Mouse (Mus musculus) frontal cortex, postnatal 10 days (tissue): ENCODE measurements at regions not wholly inside any gene's neighbourhood (a gene's known extent, or its start where the extent isn't known, plus 50 kb on each side); places are given as distances from the start of the nearest gene placed in this dataset.

Experiments used
- DNase-seq, 2 experiments: peaks; one replicate each; pipeline ENCODE4 v3.0.0; 2022; ENCODE audit warnings: low spot score in 2 of 2, mixed read lengths in 1 of 2

DNA sequence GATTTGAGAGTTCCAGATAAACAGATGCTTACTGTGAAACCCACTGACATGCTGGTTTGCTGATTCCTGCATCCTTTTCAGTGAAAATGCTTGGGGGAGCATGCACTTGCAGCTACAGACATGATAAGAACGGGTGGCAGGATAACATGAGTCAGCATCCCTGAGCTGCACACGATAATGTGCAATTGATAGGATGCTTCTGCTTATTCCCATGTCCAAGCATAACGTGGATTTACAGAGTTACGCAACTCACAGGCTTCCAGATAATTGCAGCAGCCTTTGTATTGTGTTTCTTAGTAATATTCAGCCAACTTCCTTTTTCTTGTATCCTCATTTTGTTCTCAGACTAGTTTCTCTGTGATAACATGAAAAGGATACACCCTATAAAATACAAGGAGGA is 245.7 kb downstream of the Flrt2 start:
- no peak for DNase-seq

- no peak for DNase-seq
These were observed 248.5 kb downstream of the Flrt2 start for GRCm38 (mm10) chr12:95940465-95941012.

DNA sequence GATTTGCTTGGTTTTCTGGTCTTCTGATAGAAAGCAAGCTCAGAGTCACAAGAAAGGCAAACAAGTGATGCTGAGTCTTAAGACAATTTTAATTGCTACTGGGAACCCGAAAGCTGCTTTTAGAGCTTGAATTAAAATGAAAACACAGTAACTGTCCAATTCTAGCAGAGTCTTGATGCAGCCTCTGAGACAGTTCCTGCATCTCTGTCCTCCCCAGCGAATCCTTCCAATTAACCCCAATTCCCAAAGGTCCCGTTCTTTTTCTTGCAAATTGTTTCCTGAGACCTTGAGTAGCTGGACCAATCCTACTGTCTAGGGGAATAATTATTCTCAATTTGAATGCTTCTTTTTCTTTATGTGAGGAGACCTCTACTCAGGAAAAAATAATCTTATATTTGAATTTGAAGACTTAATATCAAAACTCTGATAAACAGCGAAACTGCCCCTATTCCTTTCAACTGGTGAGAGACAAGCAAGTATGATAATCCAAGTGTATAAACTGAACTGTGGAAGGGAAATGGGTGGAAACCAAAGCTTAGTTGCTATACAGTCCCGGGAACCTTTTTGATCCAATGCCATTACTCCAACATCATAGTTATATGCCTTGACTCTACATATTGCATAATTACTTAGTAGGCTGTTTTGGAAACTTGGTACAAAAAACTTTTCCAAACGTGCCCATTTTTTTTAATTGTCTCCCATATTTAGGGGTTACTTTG is 267.9 kb downstream of the Flrt2 start:
- no peak for DNase-seq

- DNase-seq: no peak
These were observed 268.5 kb downstream of the Flrt2 start for GRCm38 (mm10) chr12:95960505-95960871.

- DNase-seq: no peak
These were observed 270.8 kb downstream of the Flrt2 start for GRCm38 (mm10) chr12:95962817-95963216.

DNA sequence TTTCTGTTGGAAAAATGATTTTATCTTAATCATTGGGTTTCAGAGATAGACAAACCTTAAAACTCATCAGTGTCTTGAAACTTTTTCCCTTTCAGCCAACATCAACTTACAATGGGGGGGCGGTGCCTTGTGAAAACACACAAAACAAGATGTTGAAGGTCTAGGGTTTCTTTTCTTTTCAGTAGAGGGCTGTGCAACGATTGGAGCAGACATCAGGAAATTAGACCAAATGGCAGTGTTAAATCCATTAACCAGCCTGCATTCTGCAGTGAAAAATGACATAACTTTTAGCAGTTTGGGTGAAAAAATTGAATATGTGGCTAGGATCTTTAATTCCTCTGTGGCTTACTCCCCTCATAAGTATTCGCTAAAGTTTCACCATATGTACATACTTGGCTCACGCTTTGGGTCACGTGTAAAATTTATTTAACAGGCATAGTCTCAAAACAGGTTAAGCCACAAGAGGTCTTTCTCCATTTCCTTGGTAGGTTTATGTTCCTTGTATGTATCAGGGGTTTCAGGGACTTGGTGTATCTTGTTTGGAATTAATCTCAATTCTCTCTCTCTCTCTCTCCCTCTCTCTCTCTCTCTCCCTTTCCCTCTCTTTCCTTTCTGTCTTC is 296.8 kb downstream of the Flrt2 start:
- no peak for DNase-seq

DNA sequence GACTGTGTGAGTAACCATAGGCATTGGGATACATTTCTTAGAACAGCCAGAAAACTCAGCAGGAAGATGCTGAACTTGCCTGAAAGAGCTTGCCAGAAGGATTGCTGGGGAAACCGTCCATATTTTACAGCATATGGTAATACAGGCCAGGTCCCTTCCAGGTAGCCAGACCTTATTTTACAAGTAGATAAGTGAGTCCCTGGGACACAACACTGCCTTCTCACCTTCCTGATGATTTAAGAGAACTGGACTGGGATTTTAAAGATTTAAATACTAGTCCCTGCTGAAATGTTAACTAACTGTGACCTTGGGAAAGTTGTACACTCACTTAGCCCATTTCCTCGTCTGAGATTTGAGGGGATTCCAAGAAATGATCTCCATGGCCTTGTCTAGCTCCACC is 302.9 kb downstream of the Flrt2 start:
- DNase-seq: no peak

DNA sequence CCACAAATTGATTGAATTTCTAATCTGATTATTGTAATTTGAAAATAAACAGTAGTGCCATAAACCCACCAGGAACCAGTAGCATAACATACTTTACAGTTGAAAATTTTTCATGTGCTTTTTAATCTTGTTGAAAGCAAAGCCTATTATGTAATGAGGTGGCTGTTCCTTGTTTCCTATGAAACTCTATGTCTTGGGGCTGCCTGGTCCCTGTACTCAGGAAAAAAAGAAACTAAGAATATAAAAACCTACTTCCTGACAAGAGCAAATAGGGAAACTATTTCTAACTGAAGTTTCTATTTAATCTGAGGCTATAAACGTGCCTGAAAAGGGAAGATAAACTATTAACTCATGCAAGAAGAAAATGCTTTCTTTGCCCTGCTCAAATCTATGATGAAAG is 338.2 kb downstream of the Flrt2 start:
- no peak for DNase-seq

DNA sequence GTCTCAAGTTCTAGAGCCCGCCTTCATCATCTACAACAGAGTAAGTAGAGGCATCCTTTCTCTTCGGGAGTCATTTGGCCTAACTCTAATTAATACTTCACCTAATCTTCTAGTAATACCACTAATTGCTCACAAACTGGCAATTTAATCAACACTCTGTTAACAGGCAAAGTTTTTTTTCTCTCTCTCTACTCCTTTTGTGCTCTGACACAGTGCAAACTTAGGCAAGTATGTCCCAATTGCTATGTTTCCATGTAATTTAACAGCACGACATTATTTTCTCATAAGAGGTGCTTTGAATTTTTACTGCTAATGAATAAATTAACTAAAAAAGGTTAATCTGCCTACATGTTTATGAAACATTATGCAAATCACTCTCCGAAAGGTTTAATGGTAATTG is 383.3 kb downstream of the Flrt2 start:
- no peak for DNase-seq

- no peak for DNase-seq
These were observed 399.0 kb downstream of the Flrt2 start for GRCm38 (mm10) chr12:96090995-96091394.

GRCm38 (mm10) chr12:96106254-96106653 is 414.2 kb downstream of the Flrt2 start:
- DNase-seq: no peak

- no peak for DNase-seq
These were observed 422.8 kb downstream of the Flrt2 start for GRCm38 (mm10) chr12:96114727-96115379.

DNA sequence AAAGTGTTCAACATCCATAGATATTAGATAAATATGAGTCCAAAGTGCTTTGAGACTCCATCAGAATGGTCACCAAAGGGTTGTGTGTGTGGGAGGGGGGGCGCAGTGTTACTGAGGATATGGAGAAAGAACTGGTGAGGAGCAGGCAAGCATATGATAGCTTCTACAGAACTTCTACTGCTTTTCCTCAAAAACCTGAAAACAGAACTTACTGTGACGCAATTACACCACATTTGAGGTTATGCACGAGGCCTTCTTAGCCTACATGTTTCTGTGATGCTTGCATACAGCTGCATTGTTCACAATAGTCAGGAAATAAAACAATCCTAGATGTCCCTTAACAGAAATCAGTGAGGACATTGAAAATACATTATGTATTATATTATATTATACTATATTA is 425.5 kb downstream of the Flrt2 start:
- no peak for DNase-seq

- DNase-seq: no peak
These were observed 432.3 kb downstream of the Flrt2 start for GRCm38 (mm10) chr12:96124156-96124931.

- no peak for DNase-seq
These were observed 437.9 kb downstream of the Flrt2 start for GRCm38 (mm10) chr12:96129870-96130454.

DNA sequence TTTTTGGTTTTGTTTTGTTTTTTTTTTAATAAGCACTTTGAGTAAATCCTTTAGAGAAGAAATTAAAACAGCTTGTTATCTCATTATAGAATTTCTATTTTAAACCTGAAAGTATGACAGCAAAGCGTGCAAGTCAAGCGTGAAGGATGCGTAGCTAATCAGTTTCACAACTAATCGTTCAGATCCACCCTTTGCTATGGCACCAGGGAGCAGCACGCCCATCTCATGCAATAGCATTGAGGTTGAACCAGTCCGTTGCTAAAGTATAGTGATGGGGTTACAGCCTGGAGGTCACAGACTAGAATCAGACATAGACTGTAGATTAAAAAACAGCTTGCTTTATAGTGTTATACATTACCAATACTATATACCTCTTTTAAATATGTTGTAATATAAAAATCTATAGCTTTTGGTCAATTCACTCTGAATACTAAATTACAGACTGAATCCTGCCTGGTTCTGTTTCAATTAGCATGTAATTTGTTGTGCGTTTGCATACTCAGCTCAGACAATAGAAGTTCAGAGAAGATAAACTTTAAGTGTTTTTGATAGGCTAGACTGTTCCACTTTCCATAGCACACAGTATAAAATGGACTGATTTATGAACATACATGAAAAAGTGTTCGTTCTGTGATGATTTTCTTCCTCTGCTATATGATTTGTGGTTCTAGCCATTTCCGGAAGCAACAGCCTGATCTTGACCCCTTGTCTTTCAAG is 438.9 kb downstream of the Flrt2 start:
- no peak for DNase-seq

DNA sequence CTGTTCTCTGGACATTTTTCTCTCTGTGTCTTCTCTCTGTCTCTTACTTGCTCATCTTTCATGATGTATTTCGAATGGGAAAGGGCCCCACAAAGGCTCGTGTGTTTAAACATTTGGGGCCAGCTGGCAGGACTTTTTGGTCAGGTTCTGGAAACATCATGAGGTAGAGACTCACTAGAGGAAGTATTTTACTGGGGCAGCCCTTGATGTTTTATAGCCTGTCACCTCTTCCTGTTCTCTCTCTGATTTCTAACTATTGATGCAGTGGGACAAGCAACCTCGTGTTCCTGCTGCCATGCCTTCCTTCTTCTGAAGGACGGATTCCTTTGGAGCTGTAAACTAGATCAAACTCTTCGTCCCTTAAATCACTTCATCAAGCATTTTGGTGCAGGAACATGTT is 442.1 kb downstream of the Flrt2 start:
- no peak for DNase-seq

DNA sequence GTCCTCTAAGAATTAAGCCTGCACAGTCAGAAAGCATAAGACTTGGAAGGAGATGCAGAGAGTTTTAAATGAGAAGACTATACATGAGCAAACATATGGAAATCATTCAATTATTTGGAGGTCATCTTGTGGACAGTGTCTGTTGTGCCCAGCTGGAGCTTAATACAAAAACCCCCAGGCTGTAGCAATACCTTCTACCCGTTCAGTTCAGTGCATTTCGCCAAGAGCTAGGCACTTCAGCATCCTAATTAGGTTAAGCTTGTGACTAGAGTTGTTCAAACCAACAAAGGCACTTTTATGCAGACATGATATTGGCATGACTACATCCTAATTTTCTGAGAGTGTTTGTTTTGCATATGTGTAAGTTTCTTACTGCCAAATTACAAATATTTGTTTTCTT is 449.7 kb downstream of the Flrt2 start:
- DNase-seq: no peak

- DNase-seq: no peak
These were observed 462.1 kb downstream of the Flrt2 start for GRCm38 (mm10) chr12:96154095-96154494.

- DNase-seq: peak in 1 of 2 experiments; percentile 5
These were observed 475.5 kb downstream of the Flrt2 start for GRCm38 (mm10) chr12:96167551-96167950.

- no peak for DNase-seq
These were observed 506.9 kb downstream of the Flrt2 start for GRCm38 (mm10) chr12:96198928-96199327.
